In the genomic region with DNA sequence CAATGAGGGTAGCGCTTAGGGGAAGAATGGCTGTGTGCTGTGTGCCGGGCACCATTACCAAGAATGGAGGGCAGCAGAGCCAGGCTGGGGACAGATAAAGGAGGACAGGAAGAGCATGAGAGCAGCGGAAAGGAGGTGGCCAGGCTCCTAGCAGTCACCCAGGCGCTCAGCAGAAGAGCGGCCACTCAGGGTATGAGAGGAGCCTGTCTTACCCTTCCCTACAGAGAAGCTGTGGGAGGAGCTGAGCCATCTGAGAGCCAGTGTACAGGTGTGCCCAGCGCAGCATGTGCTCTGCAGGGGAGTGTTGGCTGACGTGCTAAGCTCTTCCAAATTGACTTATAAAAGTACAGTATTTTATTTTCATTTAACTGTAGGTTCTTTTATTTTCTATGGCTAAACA, we compare ENCODE assay signal across 24 mouse cellular contexts. TPM values are rescaled to one million over a fixed set of nuclear protein-coding genes. Genes with fewer than 3 reads are reported as not detected.
DNase-seq lines count a peak whose midpoint lies in the region; ATAC-seq lines count a peak whose summit lies in the region.
"Had no signal": no experiment of that assay in that cellular context is flagged by ENCODE, and none has a peak within 500 bp of the region (broad histone marks: within the 10 kb centered on the region; RNA-seq: fewer than 3 reads in every experiment).

No protein-coding gene starts in this region.

- no peaks in the 10 kb centered on the region for H3K27me3 ChIP-seq in megakaryocyte, embryonic 14.5 days (replicated peaks)
- H3K27me3 ChIP-seq: embryonic facial prominence, embryonic 13.5 days; embryonic facial prominence, embryonic 15.5 days; forebrain, embryonic 12.5 days; Patski had no signal

- peak; percentile 12 for DNase-seq in ZHBTc4 (ENCODE audit: low read depth, low spot score)
- DNase-seq in testis, postnatal 14 days (ENCODE audit: low spot score) = no peak
- no peak for DNase-seq in kidney, postnatal 14 days
- DNase-seq: adrenal gland, adult 2 months; adrenal gland, postnatal 10 days; adrenal gland, postnatal 25 days; cerebellum, adult 11 months; cerebellum, adult 18-20 months; cerebellum, adult 8-10 months; cerebellum, adult 9-11 months; cerebellum, postnatal 14 days; cerebellum, postnatal 36 days; embryo, embryonic 11 days had no signal

- peak overlapping the region; percentile 73 for H3K4me3 ChIP-seq in megakaryocyte, embryonic 14.5 days (replicated peaks)
- H3K4me3 ChIP-seq: embryonic facial prominence, embryonic 13.5 days; embryonic facial prominence, embryonic 15.5 days; forebrain, embryonic 10.5 days; forebrain, embryonic 12.5 days had no signal

- H3K36me3 ChIP-seq in megakaryocyte, embryonic 14.5 days (replicated peaks; ENCODE audit: low read length) = peaks cover 26% of the 10 kb centered on the region

- H3K9me3 ChIP-seq in megakaryocyte, embryonic 14.5 days = no peaks in the 10 kb centered on the region
- H3K9me3 ChIP-seq: embryonic facial prominence, embryonic 13.5 days; embryonic facial prominence, embryonic 15.5 days; forebrain, embryonic 10.5 days; forebrain, embryonic 12.5 days; G1E had no signal

- ATAC-seq in megakaryocyte, adult 5-6 weeks (ENCODE audit: poor library complexity, severe bottlenecking) = no peak
- ATAC-seq in monocyte, adult 5-6 weeks (replicated peaks; ENCODE audit: insufficient number of reproducible peaks, low FRiP score, low TSS enrichment, poor library complexity, severe bottlenecking) = 0 out of 2 replicates have a peak, but pooled peaks have one; percentile 19
- ATAC-seq: forebrain, embryonic 14.5 days; forebrain, embryonic 16.5 days; Patski had no signal

- H3K4me1 ChIP-seq in megakaryocyte, embryonic 14.5 days = peaks cover 30% of the 10 kb centered on the region

RNA-seq across cellular contexts. Expression of a gene that starts 1.7 kb away (rescaled TPM):
- 9.9 TPM in 1 of 2 replicates, not detected in the other for polyA plus RNA-seq in megakaryocyte, embryonic 14.5 days (2012; ENCODE audit: insufficient read depth, low replicate concordance)
- total RNA-seq in megakaryocyte, adult 5-6 weeks (2015) = 48.9 and 59.4 TPM in 2 replicates
- 46.2 and 47.4 TPM in 2 replicates for total RNA-seq in megakaryocyte, adult 5-6 weeks (2017)
- total RNA-seq in monocyte, adult 5-6 weeks (2017) = 37.5 to 57.1 TPM (median 46.3 TPM) in 3 replicates
